Mouse (Mus musculus) thymus, adult 2 months (tissue): ENCODE measurements around the gene Greb1.

Experiments used
- CTCF ChIP-seq: fragments of 200-500 bp; IDR thresholded peaks from 2 replicates; pipeline ENCODE4 v1.5.1; 2012; ENCODE audit warnings: mild to moderate bottlenecking, control low read depth, low read length, moderate library complexity, borderline replicate concordance; ENCODE audit not compliant: control insufficient read depth, poor library complexity, insufficient read depth; ENCODE audit errors: extremely low read depth
- POLR2A ChIP-seq: fragments of 200-500 bp; IDR thresholded peaks from 2 replicates; pipeline ENCODE4 v1.6.1; 2012; ENCODE audit warnings: mild to moderate bottlenecking, low read length, control low read depth, moderate library complexity; ENCODE audit not compliant: control insufficient read depth, poor library complexity, insufficient read depth; ENCODE audit errors: extremely low read depth

DNA sequence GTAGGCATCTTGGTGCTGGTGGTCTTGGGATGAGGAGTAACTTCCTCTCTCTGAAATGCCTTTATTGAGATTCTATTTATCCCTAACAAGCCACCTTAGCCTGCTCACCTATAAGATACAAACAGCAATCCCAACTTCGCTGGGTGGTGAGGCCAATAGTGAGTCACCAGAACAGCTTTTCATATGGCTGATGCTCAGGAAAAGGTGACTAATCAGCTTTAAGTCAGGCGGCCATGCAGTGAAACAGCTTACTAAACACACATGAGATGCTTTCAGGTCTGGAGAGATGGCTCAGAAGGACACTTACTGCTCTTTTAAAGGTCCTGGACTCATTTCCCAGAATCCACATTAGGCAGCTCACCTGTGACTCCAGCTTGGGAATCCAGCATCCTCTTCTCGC is 4.9 kb downstream of the Greb1 start:
- no peak for TF ChIP-seq CTCF
- no peak for TF ChIP-seq POLR2A
